Mouse (Mus musculus) kidney, adult 2 months (tissue): ENCODE measurements around the gene Usp54.

Experiments used
- CTCF ChIP-seq: fragments of 200-500 bp; conservative IDR thresholded peaks from 2 replicates; pipeline ENCODE4 v1.5.1; 2011; ENCODE audit warnings: low read depth, mild to moderate bottlenecking, control low read depth, low read length, moderate library complexity, mixed read lengths; ENCODE audit not compliant: insufficient read depth, insufficient read length
- POLR2A ChIP-seq: fragments of 200-500 bp; IDR thresholded peaks from one replicate; pipeline ENCODE4 v1.6.1; 2011; ENCODE audit warnings: low read depth, low read length, control low read depth

GRCm38 (mm10) chr14:20578822-20579407 lies 61.9 kb downstream of the Usp54 start:
- TF ChIP-seq POLR2A (no peak), CTCF (no peak)
